Mouse (Mus musculus) stomach, postnatal 0 days (tissue): ENCODE results near the gene Il31ra.

Experiments used
- CTCF ChIP-seq: IDR thresholded peaks from 2 replicates; pipeline ENCODE4 v1.5.1; 2016; ENCODE audit warnings: antibody characterized with exemption, low read depth, mild to moderate bottlenecking, moderate library complexity
- EP300 ChIP-seq: optimal IDR thresholded peaks from 2 replicates; pipeline ENCODE3; 2016; ENCODE audit warnings: antibody characterized with exemption

- no peak for TF ChIP-seq EP300
- TF ChIP-seq CTCF, result no peak
These were observed 29.5 kb upstream of the Il31ra start for GRCm38 (mm10) chr13:112623656-112624055.
